Mouse (Mus musculus): ENCODE results near the gene Trip11.

Trip11 gene

GRCm38 (mm10) chr12:101897113-101897512 is 16.0 kb downstream of the Trip11 start:
- DNase-seq (ENCODE audit: low spot score): no peak

- no peak for DNase-seq (ENCODE audit: low spot score)
These were observed 19.8 kb downstream of the Trip11 start for GRCm38 (mm10) chr12:101893296-101893695.

GRCm38 (mm10) chr12:101892832-101893231 is 20.2 kb downstream of the Trip11 start:
- DNase-seq (ENCODE audit: low spot score): no peak

GRCm38 (mm10) chr12:101891066-101891465 is 22.0 kb downstream of the Trip11 start:
- no peak for DNase-seq (ENCODE audit: low spot score)

GRCm38 (mm10) chr12:101889351-101889750 is 23.7 kb downstream of the Trip11 start:
- DNase-seq (ENCODE audit: low spot score): no peak

- DNase-seq (ENCODE audit: low spot score): no peak
These were observed 24.8 kb downstream of the Trip11 start for GRCm38 (mm10) chr12:101888312-101888711.

GRCm38 (mm10) chr12:101884926-101885325 is 28.1 kb downstream of the Trip11 start:
- no peak for DNase-seq (ENCODE audit: low spot score)

- DNase-seq (ENCODE audit: low spot score): no peak
These were observed 36.7 kb downstream of the Trip11 start for GRCm38 (mm10) chr12:101876374-101876773.

GRCm38 (mm10) chr12:101875107-101875506 is 38.0 kb downstream of the Trip11 start:
- peak; percentile 46 for DNase-seq (ENCODE audit: low spot score)

GRCm38 (mm10) chr12:101862286-101862964 is 50.6 kb downstream of the Trip11 start:
- DNase-seq (ENCODE audit: low spot score): no peak

GRCm38 (mm10) chr12:101860256-101860655 is 52.8 kb downstream of the Trip11 start:
- no peak for DNase-seq (ENCODE audit: low spot score)

GRCm38 (mm10) chr12:101858011-101858410 is 55.1 kb downstream of the Trip11 start:
- DNase-seq (ENCODE audit: low spot score): no peak

- no peak for DNase-seq (ENCODE audit: low spot score)
These were observed 58.7 kb downstream of the Trip11 start for GRCm38 (mm10) chr12:101854336-101854735.

- no peak for DNase-seq (ENCODE audit: low spot score)
These were observed 61.1 kb downstream of the Trip11 start for GRCm38 (mm10) chr12:101851846-101852564.

GRCm38 (mm10) chr12:101851314-101851713 is 61.8 kb downstream of the Trip11 start:
- no peak for DNase-seq (ENCODE audit: low spot score)

- DNase-seq (ENCODE audit: low spot score): no peak
These were observed 76.4 kb downstream of the Trip11 start for GRCm38 (mm10) chr12:101836546-101837274.

- DNase-seq (ENCODE audit: low spot score): no peak
These were observed 78.4 kb downstream of the Trip11 start for GRCm38 (mm10) chr12:101834715-101835114.

GRCm38 (mm10) chr12:101833776-101834175 is 79.3 kb downstream of the Trip11 start:
- DNase-seq (ENCODE audit: low spot score): no peak

GRCm38 (mm10) chr12:101833115-101833506 is 80.0 kb downstream of the Trip11 start:
- DNase-seq (ENCODE audit: low spot score): no peak

GRCm38 (mm10) chr12:101832179-101833114 is 80.6 kb downstream of the Trip11 start:
- DNase-seq (ENCODE audit: low spot score): no peak

GRCm38 (mm10) chr12:101831221-101831620 is 81.8 kb downstream of the Trip11 start:
- no peak for DNase-seq (ENCODE audit: low spot score)

GRCm38 (mm10) chr12:101823161-101823560 is 89.9 kb downstream of the Trip11 start:
- DNase-seq (ENCODE audit: low spot score): no peak
